Mouse (Mus musculus) cortical plate, adult 2 months (tissue): ENCODE measurements around the gene Ccdc124.

ENCODE experiments used
- CTCF ChIP-seq: fragments of 200-500 bp; IDR thresholded peaks from 2 replicates; pipeline ENCODE4 v1.5.1; 2011; ENCODE audit warnings: mild to moderate bottlenecking, control low read depth, low read length; ENCODE audit not compliant: insufficient read depth; ENCODE audit errors: extremely low read depth
- POLR2A ChIP-seq: fragments of 200-500 bp; IDR thresholded peaks from 2 replicates; pipeline ENCODE4 v1.6.1; 2011; ENCODE audit warnings: mild to moderate bottlenecking, low read length, control low read depth; ENCODE audit not compliant: insufficient read depth; ENCODE audit errors: extremely low read depth

DNA sequence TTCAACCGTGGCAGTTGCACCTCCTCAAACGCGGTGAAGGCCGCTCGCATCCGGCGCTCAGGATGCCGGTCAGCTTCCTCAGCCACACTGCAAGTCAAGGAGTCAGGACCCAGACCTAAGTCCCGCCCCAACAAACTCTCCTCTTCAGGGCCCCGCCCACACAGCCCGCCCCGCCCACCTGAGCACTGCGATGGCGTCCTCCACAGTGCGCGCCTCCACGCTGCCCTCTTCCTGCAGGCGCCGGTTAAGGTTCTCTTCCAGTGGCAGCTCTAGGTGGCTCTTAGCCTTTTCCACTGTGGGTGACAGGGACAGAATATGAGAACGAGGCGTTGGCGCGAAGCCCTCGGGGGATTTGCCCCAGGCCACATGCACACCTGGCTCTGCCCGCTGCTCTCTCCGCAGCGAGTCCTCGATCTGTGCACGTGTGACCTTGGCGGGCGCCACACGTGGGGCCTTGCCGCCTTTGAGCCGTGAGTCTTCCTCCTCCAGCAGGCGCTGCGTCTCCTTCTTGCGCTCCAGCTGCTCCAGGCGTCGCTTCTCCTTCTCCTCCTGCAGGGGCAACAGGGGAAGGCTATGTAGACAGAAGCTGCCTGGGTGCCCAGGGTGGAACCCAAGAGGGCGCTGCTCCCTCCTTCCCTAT lies 5.1 kb downstream of the Ccdc124 start:
- TF ChIP-seq CTCF (no peak), POLR2A (no peak)
